Mouse (Mus musculus): Measurements from ENCODE around the gene Rapgef3. TPM values are rescaled to one million over a fixed set of nuclear protein-coding genes. Genes with fewer than 3 reads are reported as not detected.

Rapgef3 gene
- polyA plus RNA-seq (2012; rRNA removed; ENCODE audit: low replicate concordance): 11.4 and 28.2 TPM in 2 replicates

DNA sequence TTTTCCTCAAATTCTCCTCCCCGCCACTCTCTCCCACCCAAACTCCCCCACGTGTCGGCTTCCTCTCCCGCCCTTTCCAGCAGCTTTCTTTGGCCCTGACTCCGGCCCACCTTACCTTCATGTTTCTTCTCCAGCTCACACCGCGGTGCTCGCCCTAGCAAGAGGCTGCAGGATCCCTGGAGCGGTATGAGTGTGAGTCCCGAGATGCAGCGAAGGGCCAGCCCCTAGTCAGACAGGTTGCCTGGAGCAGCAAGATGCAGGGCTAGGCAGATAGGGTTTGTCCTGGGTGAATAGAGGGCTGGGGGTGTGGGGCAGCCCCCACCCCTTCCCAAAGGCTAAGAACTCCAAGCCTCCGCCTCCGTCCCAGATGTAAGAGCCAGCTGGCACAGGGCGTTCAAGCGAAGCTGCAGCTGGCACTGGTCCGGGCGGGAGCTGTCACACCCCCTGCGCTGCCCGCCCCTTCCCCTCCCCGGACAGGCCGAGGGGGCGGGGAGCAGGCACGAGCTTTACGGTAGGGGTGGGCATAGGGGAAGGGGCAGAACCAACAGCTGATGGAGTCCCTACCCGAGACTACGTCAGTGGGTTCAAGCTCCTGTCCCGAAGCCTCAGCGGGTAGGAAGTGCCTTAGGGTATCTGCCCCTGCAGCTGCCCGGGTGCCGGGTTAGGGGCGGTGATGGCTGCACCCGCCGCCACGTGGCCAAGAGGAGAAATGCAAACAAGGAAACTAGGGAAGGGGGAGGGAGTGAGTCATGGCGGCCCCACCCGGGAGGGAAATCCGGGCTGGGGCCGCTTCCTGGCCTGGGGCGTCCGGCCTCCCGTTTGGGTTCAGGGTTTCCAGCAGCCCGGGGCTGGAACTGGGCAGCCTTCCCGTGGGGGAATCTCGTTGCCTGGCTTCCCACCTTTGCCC lies at the start of gene Rapgef3:
Rapgef3 (minus strand) TSS at position 693 of the 907 bp plus-strand sequence.

DNA sequence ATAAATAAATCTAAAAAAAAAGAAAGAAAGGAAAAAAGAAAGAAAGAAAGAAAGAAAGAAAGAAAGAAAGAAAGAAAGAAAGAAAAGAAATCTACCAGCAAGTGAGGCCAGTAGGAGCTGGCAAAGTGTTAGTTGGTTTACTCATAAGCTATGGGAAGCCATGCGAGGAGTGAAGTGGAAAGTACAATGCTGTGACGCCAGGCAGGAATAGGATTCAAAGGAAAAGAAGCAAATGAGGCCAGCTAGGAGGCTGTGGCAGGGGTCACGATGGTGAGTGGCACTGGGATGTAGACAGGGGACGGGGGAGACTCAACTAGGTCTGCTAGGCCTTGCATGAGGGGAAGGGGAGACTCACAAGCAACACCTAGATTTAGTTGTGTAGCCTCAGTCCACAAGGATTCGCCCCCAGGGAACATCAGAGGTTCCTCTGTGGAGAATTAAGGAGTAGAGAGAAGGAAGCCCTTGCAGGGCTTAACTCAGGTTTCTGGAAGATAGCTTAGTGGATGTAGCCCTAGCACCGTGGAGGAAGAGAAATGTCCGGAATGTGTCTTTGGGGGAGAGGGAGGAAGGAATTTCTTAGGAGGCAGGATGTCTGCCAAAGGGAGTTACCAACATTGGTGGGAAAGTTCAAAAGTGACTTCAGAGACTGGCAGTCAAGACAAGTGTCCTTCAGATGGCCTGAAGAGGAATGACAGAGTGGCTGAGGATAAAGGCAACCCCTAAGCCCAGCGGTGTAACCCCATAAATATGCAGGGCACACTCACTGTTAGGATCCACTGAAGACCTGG lies 10.7 kb upstream of the Rapgef3 start, which contains the start of gene Slc48a1:
Slc48a1 (plus strand) TSS at position 210 of the 788 bp plus-strand sequence.

DNA sequence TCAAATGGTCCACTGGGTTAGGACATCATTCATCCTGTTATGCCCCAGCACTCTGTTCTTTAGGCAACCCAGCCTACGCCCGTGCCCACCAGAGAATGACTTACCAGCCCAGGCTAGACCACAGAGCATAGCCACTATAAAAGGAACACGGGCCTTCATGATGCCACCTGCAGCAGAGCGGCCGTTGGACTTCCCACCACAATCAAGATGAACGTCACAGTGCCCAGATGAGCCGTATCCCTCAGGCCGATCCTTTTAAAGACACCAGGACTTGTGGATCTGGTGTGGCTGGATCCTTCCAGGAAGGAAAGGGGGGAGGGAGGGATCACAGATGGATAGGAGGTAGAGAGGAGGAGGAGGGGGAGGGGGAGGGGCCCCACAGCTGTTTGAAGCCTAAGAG lies 36.7 kb downstream of the Rapgef3 start, which contains the start of gene Endou:
Endou (minus strand) TSS at position 229 of the 400 bp plus-strand sequence.

DNA sequence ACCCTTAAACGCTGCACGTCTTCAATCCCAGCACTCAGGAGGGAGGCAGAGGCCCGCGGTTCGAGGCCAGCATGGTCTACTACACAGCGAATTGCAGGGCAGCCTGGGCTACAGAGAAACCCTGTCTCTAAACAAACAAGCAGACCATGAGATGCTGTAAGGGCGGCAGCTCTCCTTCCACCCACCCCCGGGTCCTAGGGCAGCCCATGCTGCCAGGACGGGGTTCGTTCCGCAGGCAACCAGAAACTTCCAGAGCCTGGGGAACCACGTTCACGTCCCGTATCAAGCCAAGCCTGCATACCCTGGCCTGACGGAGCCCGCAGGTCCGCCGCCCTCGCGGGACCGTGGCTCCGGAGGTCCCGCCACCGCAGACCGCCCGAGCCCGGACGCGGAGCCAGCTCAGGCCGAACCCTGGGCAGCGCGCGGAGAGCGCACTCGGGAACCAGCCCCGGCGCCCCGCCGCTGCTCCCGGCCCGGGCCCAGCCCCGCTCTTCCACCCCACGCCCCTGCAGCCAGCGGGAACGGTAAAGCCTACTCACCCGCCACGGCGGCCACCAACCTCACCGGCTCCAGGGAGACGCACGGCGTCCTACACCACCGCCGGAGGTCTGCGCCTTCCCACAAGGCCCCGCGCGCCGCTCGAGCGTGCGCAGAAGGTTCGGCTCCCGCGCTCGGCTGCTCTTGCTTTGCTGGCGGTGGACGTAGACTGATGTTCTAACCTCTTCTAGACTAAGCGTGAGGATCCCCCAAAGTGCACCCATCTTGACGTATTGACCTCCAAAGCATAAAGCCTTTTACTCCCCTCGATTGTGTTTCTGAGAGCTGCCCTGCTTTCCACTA lies 62.3 kb downstream of the Rapgef3 start, which contains the start of gene Rpap3:
Rpap3 (minus strand) TSS at position 615 of the 840 bp plus-strand sequence.

Other genes with a start within 250 kb of the Rapgef3 start
- gene Rpap3, start 62.1 kb downstream of the Rapgef3 start, polyA plus RNA-seq (2012; rRNA removed; ENCODE audit: low replicate concordance): 0.76 and 0.82 TPM in 2 replicates
- 0.26 and 0.33 TPM in 2 replicates for gene Endou, start 36.6 kb downstream of the Rapgef3 start, polyA plus RNA-seq (2012; rRNA removed; ENCODE audit: low replicate concordance)
- gene Slc48a1, start 10.5 kb upstream of the Rapgef3 start, polyA plus RNA-seq (2012; rRNA removed; ENCODE audit: low replicate concordance): 21.6 and 26.1 TPM in 2 replicates
- gene Hdac7, start 76.5 kb upstream of the Rapgef3 start, polyA plus RNA-seq (2012; rRNA removed; ENCODE audit: low replicate concordance): 22.8 and 27.4 TPM in 2 replicates
- gene Vdr, start 142.7 kb upstream of the Rapgef3 start, polyA plus RNA-seq (2012; rRNA removed; ENCODE audit: low replicate concordance): 128 and 210 TPM in 2 replicates
- 8.1 and 10.1 TPM in 2 replicates for gene Tmem106c, start 196.2 kb upstream of the Rapgef3 start, polyA plus RNA-seq (2012; rRNA removed; ENCODE audit: low replicate concordance)
- not detected in 2 replicates for gene Col2a1, start 236.7 kb upstream of the Rapgef3 start, polyA plus RNA-seq (2012; rRNA removed; ENCODE audit: low replicate concordance)

Measured in duodenum, adult 2 months (tissue).